Mouse (Mus musculus) adrenal gland (tissue): Measurements from ENCODE around the gene Sipa1l2.

ENCODE experiments used
- intact Hi-C: fragments of 180-260 bp; cut with DNase I; formaldehyde crosslinking; loops from one replicate; pipeline ENCODE4 v1.15.1; 2025
- long read RNA-seq, 2 experiments: library from polyadenylated mRNA; unstranded; transcript quantifications; one replicate each; pipeline ENCODE4 v2.0.0; 2020; ENCODE audit warnings: borderline replicate concordance in 1 of 2; ENCODE audit not compliant: insufficient replicate concordance in 1 of 2

Sipa1l2 gene
- long read RNA-seq, experiment 1, partial matches to known transcripts: 12 of 15 reads
- long read RNA-seq, experiment 1, other reads (novel, unspliced or antisense): 2 of 15 reads
- long read RNA-seq, experiment 2, partial matches to known transcripts: 13 of 15 reads
- long read RNA-seq, experiment 2, other reads (novel, unspliced or antisense): 1 of 15 reads

DNA sequence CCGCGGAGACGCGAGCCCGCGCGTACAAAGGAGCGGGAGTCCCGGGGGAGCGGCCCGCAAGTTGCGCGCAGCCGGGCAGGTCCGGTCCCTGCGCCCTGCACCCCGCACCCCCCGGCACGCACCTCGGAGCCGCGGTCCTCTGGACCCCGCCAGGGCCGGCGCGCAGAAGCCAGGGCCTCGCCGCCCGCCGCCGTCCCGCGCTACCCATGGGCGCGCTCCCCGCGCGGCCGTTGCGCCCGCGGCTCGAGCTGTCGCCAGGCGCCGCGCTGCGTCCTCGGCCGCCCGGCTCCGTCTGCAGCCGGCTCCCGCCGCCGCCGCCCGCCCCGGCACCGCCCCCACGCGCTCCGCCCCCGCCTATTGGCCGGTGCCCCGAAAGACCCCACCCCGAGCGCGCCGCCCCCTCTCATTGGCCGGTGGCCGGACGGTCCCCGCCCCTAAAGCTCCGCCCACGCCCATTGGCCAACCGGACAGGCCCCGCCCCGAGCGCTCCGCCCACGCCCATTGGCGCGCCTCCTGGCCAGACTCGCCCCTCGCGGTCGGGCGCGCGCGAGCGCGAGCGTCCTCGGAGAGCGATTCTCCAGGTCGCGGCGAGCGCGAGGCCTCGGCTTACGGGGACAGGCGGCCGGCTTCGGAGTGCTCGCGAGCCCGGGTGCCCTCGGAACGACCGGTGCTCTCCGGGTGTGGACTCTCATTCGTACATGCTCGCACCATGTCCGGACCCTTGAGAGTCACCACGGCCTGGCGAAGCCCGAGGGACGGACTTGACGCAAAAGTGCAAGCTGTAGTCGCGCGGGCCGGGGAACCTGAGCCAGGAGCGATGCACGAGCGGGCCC lies at the start of gene Sipa1l2:
Sipa1l2 (minus strand) TSS at position 276 of the 833 bp plus-strand sequence.
- intact Hi-C loops: loop anchor here (5.0 kb wide), 3 partner anchors 102 to 387 kb away; no protein-coding TSS in a partner anchor

DNA sequence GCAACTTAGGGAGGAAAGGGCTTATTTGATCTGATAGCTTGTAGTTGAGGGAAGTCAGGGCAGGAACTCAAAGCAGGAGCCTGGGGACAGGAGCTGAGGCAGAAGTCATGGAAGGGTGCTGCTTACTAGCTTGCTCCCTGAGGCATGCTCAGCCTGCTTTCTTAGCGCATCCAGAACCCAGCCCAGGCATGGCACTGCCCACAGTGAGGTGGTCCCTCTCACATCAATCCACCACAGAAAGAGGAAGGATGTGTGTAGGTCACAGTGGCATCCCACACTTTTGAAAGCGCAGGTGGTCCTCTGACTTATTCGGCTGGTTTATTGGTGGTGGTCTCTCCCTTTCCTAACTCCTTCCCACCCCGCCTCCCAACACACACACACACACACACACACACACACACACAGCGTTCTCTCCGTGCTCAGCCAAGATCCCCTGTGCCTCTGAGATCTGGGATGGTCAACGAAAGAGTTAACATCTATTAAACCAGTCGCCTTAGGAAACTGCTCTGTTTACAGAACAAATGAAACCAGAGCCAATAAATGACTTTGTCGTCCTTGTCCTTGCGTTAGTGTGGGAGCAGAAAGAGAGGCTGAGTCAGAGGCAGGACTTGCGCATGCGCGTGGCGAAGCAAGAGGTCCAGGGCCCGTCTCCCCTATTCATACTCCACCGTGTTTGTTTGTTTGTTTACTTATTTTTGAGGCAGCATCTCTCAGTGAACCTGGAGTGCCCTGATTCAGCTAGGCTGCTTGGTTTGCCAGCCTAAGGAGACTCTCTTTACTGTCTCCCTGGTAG lies 49.1 kb upstream of the Sipa1l2 start:
- intact Hi-C loops: no loop called here

DNA sequence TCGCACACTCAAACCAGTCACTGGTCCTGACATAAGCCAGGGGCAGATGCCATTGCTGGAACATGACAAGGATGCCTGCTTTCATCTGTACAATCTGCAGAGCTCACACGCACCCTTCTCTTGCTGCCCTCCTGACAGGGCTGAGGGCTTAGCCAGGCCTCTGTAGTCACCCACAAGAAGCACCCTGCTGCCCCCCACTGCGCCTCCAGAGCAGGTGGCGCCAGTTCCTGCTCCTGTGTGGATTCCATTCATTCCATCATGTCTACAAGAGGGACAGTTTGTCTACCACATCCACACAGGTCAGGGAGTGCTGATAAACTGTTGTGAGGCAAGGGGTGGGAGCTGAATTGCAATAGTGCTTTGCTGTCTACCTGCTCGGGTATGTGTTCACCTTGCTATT lies 47.3 kb upstream of the Sipa1l2 start:
- intact Hi-C loops: no loop called here

DNA sequence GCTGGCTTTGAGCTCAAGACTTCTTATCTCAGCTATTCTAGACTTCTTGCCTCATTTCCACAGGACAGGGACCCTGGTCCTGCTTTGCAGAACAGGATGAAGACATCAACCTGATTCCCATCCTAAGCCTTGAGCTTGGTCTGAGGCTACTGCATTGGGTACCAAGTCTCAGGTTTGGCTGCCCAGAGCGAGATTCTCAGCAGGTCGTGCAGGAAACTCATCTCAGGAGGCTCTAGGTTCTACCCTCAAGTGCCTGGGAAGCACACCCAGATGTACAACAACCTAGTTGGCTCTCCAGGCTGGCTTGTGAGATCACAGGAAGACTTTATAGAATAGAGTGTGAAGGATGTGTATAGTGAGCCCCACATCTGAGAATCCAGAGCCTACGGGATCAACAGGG lies 46.4 kb upstream of the Sipa1l2 start:
- intact Hi-C loops: no loop called here

DNA sequence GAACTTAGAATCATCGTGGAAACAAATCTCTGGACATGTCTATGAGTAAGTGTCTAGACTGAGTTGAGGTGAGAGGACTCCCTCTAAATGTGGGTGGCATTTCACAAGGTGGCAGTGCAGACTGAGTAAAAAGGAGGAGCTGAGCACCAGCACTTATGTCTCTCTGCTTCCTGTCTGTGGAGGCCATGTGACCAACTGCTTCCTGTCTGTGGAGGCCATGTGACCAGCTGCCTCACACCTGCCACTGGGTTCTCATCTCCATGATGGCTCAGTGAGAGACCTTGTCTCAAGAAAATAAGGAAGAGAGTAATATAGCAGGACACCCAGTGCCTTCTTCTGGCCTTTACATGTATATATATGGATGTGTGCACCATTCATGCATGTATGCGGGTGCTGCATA lies 43.9 kb upstream of the Sipa1l2 start:
- intact Hi-C loops: no loop called here

DNA sequence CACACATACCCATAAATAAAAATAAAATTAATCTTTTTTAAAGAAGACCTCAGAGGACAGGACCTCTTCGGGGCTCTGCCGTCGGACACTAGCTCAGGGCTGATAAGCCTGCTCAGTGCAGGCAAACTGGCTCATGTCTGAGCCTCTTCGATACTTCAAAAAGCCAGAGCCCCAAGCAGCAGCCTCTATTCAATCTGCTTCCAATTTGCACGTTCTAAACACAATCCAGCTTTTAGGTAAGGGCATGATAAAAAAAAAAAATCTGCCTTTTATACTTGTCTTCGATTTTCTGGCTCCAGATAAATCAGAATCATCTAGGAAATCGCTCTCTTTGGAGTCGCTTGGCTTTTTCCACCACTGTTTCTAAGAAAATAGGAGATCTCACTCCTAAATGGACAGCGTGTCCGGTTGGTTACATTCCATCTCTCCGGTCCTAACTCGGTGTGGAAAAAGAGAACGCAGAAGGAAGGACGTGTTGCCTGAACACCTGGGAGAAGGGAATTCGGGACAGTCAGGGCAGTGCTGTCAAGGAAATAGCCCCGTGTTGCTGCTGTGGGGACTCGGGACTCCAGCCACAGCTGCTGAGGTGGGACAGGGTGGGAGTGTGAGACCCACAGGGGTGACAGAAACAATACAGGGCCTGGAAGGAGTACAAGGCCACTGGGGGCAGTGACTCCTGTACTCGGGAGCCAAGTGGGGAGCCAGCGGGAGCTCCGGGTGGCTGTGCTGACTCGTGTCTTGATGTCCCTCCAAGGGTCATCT lies 42.4 kb upstream of the Sipa1l2 start:
- intact Hi-C loops: no loop called here

DNA sequence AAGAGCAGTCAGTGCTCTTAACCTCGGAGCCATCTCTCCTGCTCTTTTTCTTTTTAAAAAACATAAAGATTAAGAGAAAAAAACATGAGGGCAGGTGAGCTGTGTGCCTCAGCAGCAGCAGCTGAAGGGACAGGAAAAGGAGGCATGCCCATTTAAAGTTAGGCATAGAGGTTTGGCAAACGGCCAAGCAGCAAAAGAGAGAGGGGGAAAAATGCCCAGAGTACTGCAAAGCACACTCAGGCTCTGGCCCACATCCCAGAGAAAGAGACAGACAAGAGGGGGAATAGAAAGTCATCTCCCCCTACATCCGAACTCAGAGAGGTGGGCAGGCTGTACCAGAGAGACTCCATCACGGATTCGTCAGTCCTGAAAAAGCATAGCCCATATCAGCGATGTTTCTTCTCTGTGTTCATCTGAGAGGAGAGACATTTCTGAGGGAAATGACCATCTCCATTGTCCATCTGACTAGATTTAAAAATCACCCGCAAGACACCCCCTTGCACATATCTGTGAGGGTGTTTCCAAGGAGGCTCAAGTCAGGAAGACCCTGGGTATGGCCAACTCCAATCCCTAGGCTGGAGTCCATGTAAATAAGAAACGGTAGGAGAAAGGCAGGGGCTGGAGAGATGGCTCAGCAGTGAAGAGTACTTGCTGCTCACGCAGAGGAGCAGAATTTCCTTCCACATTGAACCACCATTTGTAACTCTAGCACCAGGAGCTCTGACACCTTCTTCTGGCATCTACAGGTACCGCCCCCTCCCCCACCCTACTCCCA lies 41.6 kb upstream of the Sipa1l2 start:
- intact Hi-C loops: no loop called here

DNA sequence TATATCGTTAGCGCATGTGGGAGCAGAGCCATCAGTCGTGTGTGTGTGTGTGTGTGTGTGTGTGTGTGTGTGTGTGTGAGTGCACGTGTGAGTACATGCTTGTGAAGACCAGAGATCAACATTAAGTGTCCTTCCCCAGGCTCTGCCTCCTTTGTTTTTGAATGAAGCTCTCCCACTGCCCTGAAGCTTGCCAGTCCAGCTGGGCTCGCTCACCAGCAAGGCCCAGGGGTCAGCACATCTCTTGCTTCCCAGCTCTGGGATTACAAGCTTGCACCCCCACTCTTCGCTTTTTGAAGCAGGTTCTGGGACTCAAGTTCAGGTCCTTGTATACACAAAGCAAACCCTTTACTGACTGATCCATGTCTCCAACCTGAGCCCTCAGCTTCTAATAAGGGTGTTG lies 40.1 kb upstream of the Sipa1l2 start:
- intact Hi-C loops: no loop called here

DNA sequence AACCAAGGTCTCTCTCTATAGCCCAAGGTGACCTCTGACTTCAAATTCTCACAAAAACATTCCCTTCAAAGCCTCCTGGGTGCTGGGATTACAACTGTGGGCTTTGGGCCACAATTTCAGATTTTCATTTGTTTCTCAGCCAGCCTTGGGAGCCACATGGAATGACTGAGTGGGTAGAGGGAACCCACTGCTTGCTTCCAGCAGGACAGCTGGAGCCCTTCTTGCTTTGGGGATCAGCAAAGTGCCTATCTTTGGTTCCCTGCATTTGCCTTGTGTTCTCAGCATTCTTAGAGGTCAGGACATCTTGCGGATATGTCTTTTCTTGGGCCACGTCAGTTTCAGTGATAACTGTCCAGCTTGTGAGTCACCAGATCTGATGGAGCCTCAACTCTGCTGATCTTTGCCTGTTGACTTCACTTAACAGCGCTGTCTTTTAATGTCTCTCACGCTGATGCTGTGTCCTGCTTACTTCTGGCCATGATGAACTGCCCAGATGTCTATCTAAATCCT lies 38.2 kb upstream of the Sipa1l2 start:
- intact Hi-C loops: no loop called here

DNA sequence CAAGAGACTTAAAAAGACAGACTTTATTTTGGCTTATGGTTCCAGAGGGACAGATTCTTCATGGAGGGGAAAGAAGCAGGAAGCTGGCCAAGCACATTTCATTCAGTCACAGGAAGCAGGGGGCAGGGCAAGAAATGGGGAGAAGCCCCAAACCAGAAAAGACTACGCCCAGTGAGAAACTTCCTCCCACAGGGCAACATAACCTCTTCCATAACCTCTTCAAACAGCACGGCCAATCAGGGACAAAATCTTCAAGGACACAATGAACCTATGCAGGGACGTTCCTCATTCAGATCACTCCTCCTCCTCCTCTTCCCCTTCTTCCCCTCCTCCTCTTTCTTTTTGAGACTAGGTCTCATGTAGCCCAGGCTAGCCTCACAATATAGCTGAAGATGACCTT lies 37.3 kb upstream of the Sipa1l2 start:
- intact Hi-C loops: no loop called here

DNA sequence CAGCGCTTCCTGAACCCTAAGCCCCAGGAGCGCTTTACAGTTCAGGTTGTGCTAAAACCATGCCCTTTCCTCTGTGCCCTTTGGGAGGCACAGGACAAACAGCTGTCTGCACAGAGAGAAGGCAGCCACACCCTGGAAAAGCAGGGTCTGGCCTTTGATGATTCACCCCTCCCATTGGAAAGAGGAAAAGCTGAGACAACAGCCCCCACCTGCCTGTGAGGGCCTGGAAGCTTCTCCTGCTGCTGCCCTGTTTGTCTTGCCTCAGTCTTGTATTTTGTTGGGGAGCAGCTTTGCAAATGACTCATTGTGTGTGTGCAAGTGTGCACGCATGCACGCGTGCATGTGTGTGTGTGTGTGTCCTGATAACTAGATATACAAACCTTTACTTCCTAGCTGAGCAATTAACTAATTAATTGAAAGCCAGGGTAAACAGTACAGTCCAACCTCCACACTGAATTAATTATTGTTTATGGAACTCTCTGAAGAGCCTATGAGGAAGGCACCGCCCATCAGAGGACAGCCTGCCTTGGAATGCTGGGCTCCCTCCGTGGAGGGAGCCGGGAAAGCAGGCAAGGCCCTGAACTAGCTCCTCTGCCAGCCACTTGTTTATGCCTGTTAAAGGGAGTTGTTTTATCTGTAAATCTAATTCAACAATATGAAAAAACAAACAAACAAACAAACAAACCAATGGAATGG lies 35.4 kb upstream of the Sipa1l2 start:
- intact Hi-C loops: no loop called here

DNA sequence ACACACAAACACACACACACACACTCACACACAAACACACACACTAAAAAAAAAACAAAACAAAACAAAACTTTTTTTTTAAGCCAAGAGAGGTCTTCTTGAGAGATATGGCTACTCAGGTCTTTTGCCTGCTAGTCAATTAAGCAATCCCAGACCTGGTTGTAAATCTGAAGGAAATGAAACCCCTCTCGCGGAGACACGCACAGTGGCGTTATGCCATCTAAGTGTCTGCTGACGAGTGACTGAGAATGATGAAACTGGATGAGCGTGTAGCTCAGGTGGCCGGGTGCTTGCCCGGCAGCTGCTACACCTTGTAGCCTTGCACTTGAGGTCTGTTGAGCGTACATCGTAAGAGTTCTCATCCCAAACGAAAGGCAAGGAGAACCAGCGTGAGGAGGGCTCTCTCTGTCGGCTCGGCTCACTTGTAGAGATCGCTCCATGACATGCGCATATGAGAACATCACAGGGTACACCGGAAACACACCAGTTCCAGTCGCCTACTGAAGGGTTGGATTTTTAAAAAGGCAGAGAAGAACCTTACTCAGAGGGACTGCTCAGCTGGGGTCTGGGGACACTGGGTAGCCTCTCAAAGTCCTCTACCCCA lies 34.7 kb upstream of the Sipa1l2 start:
- intact Hi-C loops: no loop called here

DNA sequence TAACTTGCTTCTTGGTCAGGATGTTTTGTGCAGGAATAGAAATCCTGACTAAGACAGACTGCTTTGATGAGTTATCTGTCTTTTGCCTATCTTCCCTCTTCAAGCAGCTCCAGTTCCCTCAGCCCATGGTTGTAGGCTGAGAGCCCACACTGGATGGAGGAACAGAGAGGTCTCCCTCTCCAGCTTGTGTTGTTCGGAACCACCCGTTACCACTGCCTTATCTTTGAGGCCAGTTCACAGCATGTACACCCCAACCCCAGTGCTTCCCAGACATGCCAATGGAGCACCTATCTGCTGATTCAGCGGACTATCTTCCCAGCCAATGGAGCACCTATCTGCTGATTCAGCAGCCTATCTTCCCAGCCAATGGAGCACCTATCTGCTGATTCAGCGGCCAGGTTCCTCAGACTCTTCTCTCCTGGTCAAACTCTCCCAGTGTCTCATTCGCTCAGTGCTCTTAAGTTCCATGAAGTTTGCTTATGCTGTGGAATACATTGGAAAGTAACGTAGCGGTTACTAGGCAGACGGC lies 33.8 kb upstream of the Sipa1l2 start:
- intact Hi-C loops: no loop called here

DNA sequence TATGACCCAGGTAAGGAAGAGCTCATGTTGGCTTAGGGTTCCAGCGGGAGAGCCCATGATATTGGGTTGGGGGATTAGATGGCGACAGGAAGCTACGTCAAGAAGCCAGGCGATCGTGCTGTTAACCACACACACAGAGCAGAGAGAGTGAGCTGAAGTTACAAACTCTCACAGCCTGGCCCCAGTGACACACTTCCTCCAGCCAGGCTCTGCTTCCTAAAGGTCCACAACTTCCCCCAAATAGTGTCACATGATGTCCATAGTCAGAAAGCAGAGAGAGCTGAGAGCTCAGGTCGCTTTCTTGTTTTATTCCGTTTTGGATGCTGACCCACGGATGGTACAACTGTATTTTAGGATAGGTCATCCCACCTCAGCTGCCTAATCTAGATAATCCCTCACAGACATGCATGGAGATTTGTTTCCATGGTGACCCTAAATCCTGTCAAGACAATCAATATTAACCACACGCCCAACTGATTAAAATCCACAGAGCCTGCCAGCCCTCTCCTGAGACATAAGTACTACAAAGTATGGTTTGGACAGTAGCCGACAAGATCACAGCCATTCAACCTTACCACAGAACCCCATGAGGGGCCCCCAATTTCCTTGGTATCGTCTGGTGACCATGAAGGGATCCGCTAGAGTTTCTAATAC lies 30.6 kb upstream of the Sipa1l2 start:
- intact Hi-C loops: no loop called here

DNA sequence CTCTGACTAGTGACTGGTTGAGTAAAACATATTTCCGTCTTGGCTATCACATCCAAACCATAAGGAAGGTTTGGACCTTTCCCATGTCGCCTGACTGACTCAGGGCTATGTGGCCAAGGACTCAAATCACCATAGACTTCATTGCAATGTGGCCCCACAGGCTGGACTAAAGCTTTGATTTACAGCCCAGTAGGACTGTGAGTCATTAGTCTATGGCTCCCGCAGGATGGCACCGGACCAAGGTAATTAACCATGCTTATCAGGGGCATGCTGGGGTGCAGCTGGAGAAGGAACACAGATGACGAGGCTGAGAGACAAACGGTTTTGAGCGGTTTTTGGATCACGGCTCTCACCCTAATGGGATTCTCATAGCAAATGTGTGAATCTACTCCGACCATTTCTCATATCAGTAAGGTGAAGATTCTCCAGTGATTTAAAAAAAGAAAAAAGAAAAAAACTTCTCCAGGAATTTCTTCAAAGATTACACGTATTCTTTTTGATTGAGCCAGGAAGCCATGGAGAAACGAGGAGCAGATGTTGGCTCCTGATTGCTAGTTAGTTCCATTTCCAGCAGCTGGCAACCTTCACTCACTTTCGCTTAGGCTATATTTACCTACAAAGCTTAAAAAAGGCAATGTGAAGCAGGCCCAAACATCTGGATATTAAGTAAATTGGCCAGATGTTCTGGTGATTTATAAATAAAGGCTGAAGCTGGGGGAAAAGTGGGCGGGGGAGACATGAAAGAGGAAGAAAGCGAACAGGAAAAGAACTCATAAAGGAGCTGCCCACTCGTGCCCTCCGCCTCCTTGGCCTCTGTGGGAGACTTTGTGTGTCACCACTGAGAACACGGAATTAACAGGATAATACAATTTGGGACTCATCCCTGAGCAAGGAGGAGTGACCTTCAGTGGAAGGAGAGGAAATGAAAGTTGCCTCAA lies 26.2 kb upstream of the Sipa1l2 start:
- intact Hi-C loops: no loop called here

DNA sequence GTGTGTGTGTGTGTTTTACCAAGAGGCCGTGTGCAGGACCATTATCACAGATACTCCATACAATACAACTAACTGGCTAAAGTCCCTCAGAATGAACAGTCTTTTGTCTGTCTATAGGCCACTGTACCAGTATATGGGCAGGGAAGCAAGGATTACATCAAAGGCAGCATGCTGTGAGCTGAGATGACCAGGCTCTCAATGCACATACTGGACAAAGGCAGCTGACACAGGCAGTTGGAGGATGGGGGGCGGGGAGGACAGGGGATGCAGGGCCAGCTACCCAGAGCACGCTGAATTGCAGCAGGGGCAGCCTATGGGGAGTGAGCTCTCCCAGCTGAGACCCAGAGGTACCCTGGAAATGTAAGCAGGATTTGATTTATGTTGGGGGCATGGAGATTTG lies 20.8 kb upstream of the Sipa1l2 start:
- intact Hi-C loops: no loop called here

DNA sequence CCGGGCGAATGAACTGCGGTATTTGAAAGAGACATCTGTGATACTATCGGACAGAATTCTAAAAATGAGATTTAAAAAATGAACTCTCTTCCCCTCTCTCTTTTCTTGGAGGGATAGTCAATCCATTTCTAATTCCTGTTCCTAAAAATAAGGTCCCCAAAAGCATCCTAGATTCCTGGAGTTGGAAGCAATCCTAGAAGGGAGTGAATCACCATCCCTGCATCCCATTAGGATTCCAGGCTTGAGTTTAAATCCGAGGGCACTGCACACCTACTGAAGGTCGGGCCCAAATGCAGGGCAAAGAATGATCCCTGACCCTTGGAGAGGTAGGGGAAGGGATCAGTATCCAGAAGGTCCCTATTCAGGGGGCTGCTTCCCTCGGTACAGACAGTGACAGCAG lies 17.0 kb upstream of the Sipa1l2 start:
- intact Hi-C loops: no loop called here

DNA sequence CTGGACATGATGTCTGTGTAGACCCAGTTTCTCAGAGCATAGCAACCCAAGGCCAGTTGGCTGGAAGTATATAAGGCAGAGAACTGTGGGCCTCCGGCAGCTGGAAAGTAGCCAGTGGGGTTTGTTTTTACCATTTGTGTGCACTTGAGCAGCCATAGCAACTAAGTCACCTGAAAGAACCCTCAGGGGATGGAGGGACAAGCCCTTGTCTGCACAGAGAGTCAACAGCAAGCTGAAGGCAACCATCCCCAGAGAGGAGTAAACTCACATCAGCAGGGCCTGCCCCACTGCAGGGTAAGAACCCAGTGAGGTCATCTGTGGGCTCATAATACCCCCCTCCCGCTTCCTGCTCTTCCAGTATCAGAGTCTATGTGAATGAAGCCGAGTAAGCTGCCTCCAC lies 14.7 kb upstream of the Sipa1l2 start:
- intact Hi-C loops: no loop called here
